Mouse (Mus musculus): Measurements from ENCODE around the gene Tmem274.

DNA sequence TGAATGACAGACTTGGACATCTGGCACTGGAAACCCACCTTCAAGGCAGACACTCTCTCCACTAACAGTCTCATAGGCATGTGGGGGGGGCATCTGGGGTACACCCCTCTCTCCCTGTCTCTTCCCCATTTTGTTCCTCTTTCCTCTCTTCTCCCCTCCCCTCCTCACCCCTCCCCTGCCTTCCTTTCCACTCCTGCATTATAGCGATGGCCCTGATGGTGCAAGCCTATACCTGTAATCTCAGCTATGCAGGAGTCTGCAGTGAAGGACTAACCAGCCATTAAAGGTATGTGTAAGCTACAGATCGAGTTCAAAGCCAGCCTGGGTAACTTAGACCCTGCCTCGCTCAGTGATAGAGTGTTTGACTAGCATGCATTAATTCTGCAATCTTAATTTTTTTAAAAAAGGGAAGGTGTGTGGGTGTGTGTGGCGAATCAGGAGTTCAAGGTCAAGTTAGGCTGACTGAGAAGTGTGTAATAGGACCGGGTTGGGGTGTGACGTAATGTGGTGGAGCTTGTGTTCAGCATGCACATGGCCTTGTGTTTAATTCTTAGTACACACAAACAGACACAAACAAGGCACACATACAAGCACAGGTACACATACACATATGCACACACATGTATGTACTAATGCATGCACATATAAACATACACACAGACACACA is 14.7 kb upstream of the Tmem274 start:
- TF ChIP-seq CTCF (IDR thresholded peaks at IDR 0.05; ENCODE audit: insufficient read depth, low read depth, low read length) (no peak), POLR2A (IDR thresholded peaks at IDR 0.05; ENCODE audit: insufficient read depth, low read depth, low read length) (no peak)
